Mouse (Mus musculus) erythroblast, embryonic 14.5 days (primary cell): ENCODE measurements around the gene Lins1.

Source experiments
- GATA1 ChIP-seq: IDR thresholded peaks from 2 replicates; pipeline ENCODE4 v1.6.1; 2012; ENCODE audit warnings: low read length, inconsistent platforms, mixed read lengths
- TAL1 ChIP-seq: IDR thresholded peaks from 3 replicates; pipeline ENCODE4 v1.6.1; 2012; ENCODE audit warnings: low read length, inconsistent platforms, mixed read lengths

- TF ChIP-seq TAL1, result no peak
- TF ChIP-seq GATA1, result no peak
Measured at GRCm38 (mm10) chr7:66653596-66653995, 36.1 kb upstream of the Lins1 start.
